Mouse (Mus musculus) CH12.LX (cell line): ENCODE results near the gene Rbm47. TPM values are rescaled to one million over a fixed set of nuclear protein-coding genes. Genes with fewer than 3 reads are reported as not detected.
A peak's percentile ranks its signal among the peaks of the same experiment; 100 is the strongest.

Source experiments
- DNase-seq: peaks from one replicate; pipeline ENCODE4 v3.0.0-alpha.2; 2013; ENCODE audit errors: extremely low read depth
- H3K27ac ChIP-seq: 2 replicates; pipeline ENCODE4 v1.5.1; 2012; ENCODE audit warnings: low read depth, mild to moderate bottlenecking, control low read depth, moderate library complexity; ENCODE audit not compliant: insufficient read depth
- H3K27me3 ChIP-seq: replicated peaks from 2 replicates; pipeline ENCODE3; 2012; ENCODE audit warnings: inconsistent platforms
- H3K36me3 ChIP-seq, 2 experiments: replicated peaks in 1 of 2; 2 replicates each; pipeline versions ENCODE3 to v1.6.1; 2012; ENCODE audit warnings: inconsistent platforms in 1 of 2, low read length in 1 of 2, mild to moderate bottlenecking in 1 of 2, mixed read lengths in 1 of 2, moderate library complexity in 1 of 2; ENCODE audit not compliant: control insufficient read depth in 1 of 2, insufficient read depth in 1 of 2
- H3K4me1 ChIP-seq, 2 experiments: 2 replicates each; pipeline ENCODE4 v1.6.1; 2012; ENCODE audit warnings: inconsistent platforms in 1 of 2, moderate library complexity in 1 of 2; ENCODE audit not compliant: insufficient read depth in 2 of 2, control insufficient read depth in 1 of 2
- H3K4me2 ChIP-seq: 2 replicates; pipeline ENCODE4 v1.6.1; 2012; ENCODE audit warnings: low read depth, mild to moderate bottlenecking, control low read depth; ENCODE audit not compliant: poor library complexity, insufficient read depth, severe bottlenecking
- H3K4me3 ChIP-seq, 3 experiments: fragments of 150-350 bp in 1 of 3; sonication (generic) in 1 of 3; replicated peaks in 1 of 3; 2 replicates each; pipeline versions ENCODE3 to v1.5.1; 2011 to 2012; ENCODE audit warnings: low read depth in 2 of 3, low read length in 2 of 3, mild to moderate bottlenecking in 2 of 3, moderate library complexity in 2 of 3, control low read depth in 1 of 3, improper control_type of control experiment in 1 of 3, inconsistent platforms in 1 of 3, mixed read lengths in 1 of 3; ENCODE audit not compliant: poor library complexity in 1 of 3
- H3K79me2 ChIP-seq: replicated peaks from 2 replicates; pipeline ENCODE4 v1.6.1; 2012; ENCODE audit warnings: mild to moderate bottlenecking, moderate library complexity; ENCODE audit not compliant: control insufficient read depth, poor library complexity, insufficient read depth, severe bottlenecking; ENCODE audit errors: extremely low read depth
- H3K9ac ChIP-seq: 2 replicates; pipeline ENCODE4 v1.6.1; 2012; ENCODE audit warnings: low read depth, mild to moderate bottlenecking, control low read depth, moderate library complexity; ENCODE audit not compliant: insufficient read depth
- H3K9me3 ChIP-seq: replicated peaks from 2 replicates; pipeline ENCODE3; 2012; ENCODE audit warnings: low read length, inconsistent platforms, mixed read lengths
- CHD2 ChIP-seq: IDR thresholded peaks from 2 replicates; pipeline ENCODE4 v1.6.1; 2011; ENCODE audit warnings: low read length, improper control_type of control experiment
- CTCF ChIP-seq, 2 experiments: IDR thresholded peaks in 1 of 2; conservative IDR thresholded peaks in 1 of 2; 2 replicates each; pipeline ENCODE4 v1.5.1; 2011 to 2012; ENCODE audit warnings: low read depth in 2 of 2, low read length in 2 of 2, improper control_type of control experiment in 1 of 2, inconsistent platforms in 1 of 2, mild to moderate bottlenecking in 1 of 2, moderate library complexity in 1 of 2
- ELF1 ChIP-seq: IDR thresholded peaks from 2 replicates; pipeline ENCODE4 v1.6.1; 2014; ENCODE audit warnings: low read depth, mild to moderate bottlenecking, inconsistent platforms, low read length, improper control_type of control experiment
- ETS1 ChIP-seq: conservative IDR thresholded peaks from 2 replicates; pipeline ENCODE4 v1.6.1; 2012; ENCODE audit warnings: low read depth, mild to moderate bottlenecking, inconsistent platforms, low read length, improper control_type of control experiment, moderate library complexity
- IRF4 ChIP-seq: IDR thresholded peaks from 2 replicates; pipeline ENCODE4 v1.6.1; 2014; ENCODE audit warnings: low read depth, mild to moderate bottlenecking, inconsistent platforms, low read length, improper control_type of control experiment
- JUN ChIP-seq: IDR thresholded peaks from 2 replicates; pipeline ENCODE4 v1.6.1; 2011; ENCODE audit warnings: low read depth, mild to moderate bottlenecking, low read length, improper control_type of control experiment, moderate library complexity; ENCODE audit not compliant: insufficient read depth
- JUND ChIP-seq: conservative IDR thresholded peaks from 2 replicates; pipeline ENCODE4 v1.6.1; 2011; ENCODE audit warnings: low read depth, low read length, improper control_type of control experiment
- MAFK ChIP-seq: IDR thresholded peaks from 2 replicates; pipeline ENCODE4 v1.6.1; 2011; ENCODE audit warnings: low read length, improper control_type of control experiment; ENCODE audit not compliant: insufficient replicate concordance
- MAX ChIP-seq: IDR thresholded peaks from 2 replicates; pipeline ENCODE4 v1.6.1; 2011; ENCODE audit warnings: low read length, improper control_type of control experiment
- MEF2A ChIP-seq: IDR thresholded peaks from 2 replicates; pipeline ENCODE4 v1.6.1; 2014; ENCODE audit warnings: low read depth, mild to moderate bottlenecking, inconsistent platforms, low read length, improper control_type of control experiment, borderline replicate concordance
- MYC ChIP-seq: IDR thresholded peaks from 2 replicates; pipeline ENCODE4 v1.6.1; 2011; ENCODE audit warnings: low read depth, mild to moderate bottlenecking, improper control_type of control experiment, low read length
- NELFE ChIP-seq: IDR thresholded peaks from 2 replicates; pipeline ENCODE4 v1.6.1; 2011; ENCODE audit warnings: low read depth, low read length, improper control_type of control experiment
- POLR2A ChIP-seq: IDR thresholded peaks from 2 replicates; pipeline ENCODE4 v1.6.1; 2011; ENCODE audit warnings: low read depth, mild to moderate bottlenecking, improper control_type of control experiment, low read length
- POLR2AphosphoS2 ChIP-seq: IDR thresholded peaks from 2 replicates; pipeline ENCODE4 v1.6.1; 2011; ENCODE audit warnings: low read depth, low read length, improper control_type of control experiment
- RAD21 ChIP-seq: IDR thresholded peaks from 2 replicates; pipeline ENCODE4 v1.6.1; 2011; ENCODE audit warnings: low read depth, mild to moderate bottlenecking, low read length, improper control_type of control experiment, moderate library complexity
- RCOR1 ChIP-seq: conservative IDR thresholded peaks from 2 replicates; pipeline ENCODE4 v1.6.1; 2012; ENCODE audit warnings: low read depth, mild to moderate bottlenecking, inconsistent platforms, low read length, improper control_type of control experiment
- SIN3A ChIP-seq: IDR thresholded peaks from 2 replicates; pipeline ENCODE4 v1.6.1; 2012; ENCODE audit warnings: low read length, improper control_type of control experiment, inconsistent platforms
- TBP ChIP-seq: conservative IDR thresholded peaks from 2 replicates; pipeline ENCODE4 v1.6.1; 2011; ENCODE audit warnings: low read depth, low read length, improper control_type of control experiment
- USF2 ChIP-seq: conservative IDR thresholded peaks from 2 replicates; pipeline ENCODE4 v1.6.1; 2011; ENCODE audit warnings: low read depth, low read length, improper control_type of control experiment
- dilution Hi-C: fragments of 300-500 bp; cut with MboI; formaldehyde crosslinking; loops from 2 replicates; pipeline ENCODE4 v1.14.3; 2020; ENCODE audit warnings: low sequenced_read_pairs; ENCODE audit not compliant: extremely low pct_unique_long_range_greater_than_20kb, extremely low pct_ligation_motif_present
- in situ Hi-C: fragments of 300-500 bp; cut with MboI; formaldehyde crosslinking; loops from 3 replicates; pipeline ENCODE4 v1.14.3; 2019; ENCODE audit warnings: low sequenced_read_pairs, low pct_ligation_motif_present, low pct_unique_long_range_greater_than_20kb, mixed read lengths
- polyA plus RNA-seq: library from polyadenylated mRNA; unstranded; fragments of >175 nt; gene quantifications from 2 replicates; pipeline ENCODE4 v1.2.1, GENCODE M21; 2012; ENCODE audit warnings: low read depth; ENCODE audit not compliant: insufficient read length
- total RNA-seq, 2 experiments: library from RNA; depleted of rRNA; stranded (reverse); fragments of 300-350 nt in 1 of 2; fragments of >200 nt in 1 of 2; gene quantifications; 2 replicates each; pipeline ENCODE4 v1.2.3; 2012 to 2014

The Rbm47 gene
- total and polyA plus RNA-seq, 3 experiments = 0.08 to 9.2 (median 1.1) TPM

- Histone ChIP-seq H3K27ac (no peak overlapping the region), H3K36me3 (peaks cover 0 to 2% of the 10 kb centered on the region in 2 experiments)
- in situ Hi-C loops = no loop called here
Observed at GRCm38 (mm10) chr5:66124089-66124400, 48.9 kb downstream of the Rbm47 start.

GRCm38 (mm10) chr5:66123295-66124088 is 49.4 kb downstream of the Rbm47 start:
- no peak overlapping the region for H3K4me2 ChIP-seq
- dilution Hi-C loops = no loop called here

More at GRCm38 (mm10) chr5:66124089-66124400, 48.9 kb downstream of the Rbm47 start:
- H3K9ac ChIP-seq = no peak overlapping the region
- dilution Hi-C loops = no loop called here
- no peaks in the 10 kb centered on the region; the same call in 1 of the 2 replicates for H3K79me2 ChIP-seq
- no peak overlapping the region for H3K4me2 ChIP-seq
- no peak overlapping the region for H3K4me3 ChIP-seq
- DNase-seq = no peak
- H3K27me3 ChIP-seq = no peaks in the 10 kb centered on the region
- peaks cover 17 to 31% of the 10 kb centered on the region in 2 experiments for H3K4me1 ChIP-seq
- no peaks in the 10 kb centered on the region for H3K9me3 ChIP-seq
- no peak for TF ChIP-seq JUND
- TF ChIP-seq RCOR1 = no peak
- no peak for TF ChIP-seq POLR2AphosphoS2
- no peak for TF ChIP-seq RAD21
- no peak for TF ChIP-seq MAX
- no peak for TF ChIP-seq NELFE
- no peak for TF ChIP-seq POLR2A
- TF ChIP-seq CHD2 = no peak
- no peak for TF ChIP-seq ELF1

GRCm38 (mm10) chr5:66121255-66121654 is 51.7 kb downstream of the Rbm47 start:
- no peaks in the 10 kb centered on the region for H3K9me3 ChIP-seq
- DNase-seq = peak; percentile 46
- no peaks in the 10 kb centered on the region for H3K27me3 ChIP-seq
- in situ Hi-C loops = no loop called here
- H3K36me3 ChIP-seq = peaks cover 0 to 2% of the 10 kb centered on the region in 2 experiments
- H3K4me3 ChIP-seq = no peak overlapping the region
- no peak overlapping the region for H3K27ac ChIP-seq
- TF ChIP-seq ETS1 = peak; percentile 38
- TF ChIP-seq JUND = no peak
- no peak for TF ChIP-seq USF2
- 0 out of 2 replicates have a peak, but pooled peaks have one; percentile 38 for TF ChIP-seq IRF4
- 0 out of 2 replicates have a peak, but pooled peaks have one; percentile 19 for TF ChIP-seq ELF1
- 0 out of 2 replicates have a peak, but pooled peaks have one; percentile 35 for TF ChIP-seq MAFK
- TF ChIP-seq MEF2A = peak; percentile 10; the same call in 1 of the 2 replicates
- no peak for TF ChIP-seq MYC
- no peak overlapping the region for H3K4me2 ChIP-seq
- H3K9ac ChIP-seq = no peak overlapping the region
- dilution Hi-C loops = no loop called here
- no peaks in the 10 kb centered on the region for H3K79me2 ChIP-seq
- H3K4me1 ChIP-seq = peaks cover 15 to 21% of the 10 kb centered on the region in 2 experiments

More at GRCm38 (mm10) chr5:66123295-66124088, 49.4 kb downstream of the Rbm47 start:
- no peak for DNase-seq
- in situ Hi-C loops = no loop called here
- Histone ChIP-seq H3K9ac (no peak overlapping the region), H3K27me3 (no peaks in the 10 kb centered on the region), H3K4me1 (peaks cover 17 to 26% of the 10 kb centered on the region in 2 experiments), H3K36me3 (peaks cover 0 to 2% of the 10 kb centered on the region in 2 experiments), H3K79me2 (no peaks in the 10 kb centered on the region), H3K27ac (no peak overlapping the region), H3K9me3 (no peaks in the 10 kb centered on the region), H3K4me3 (no peak overlapping the region)
- TF ChIP-seq MYC (no peak), SIN3A (no peak), TBP (no peak), CTCF (conservative IDR thresholded peaks at IDR 0.05 in 1 of 2, IDR thresholded peaks at IDR 0.05 in 1 of 2; ENCODE audit: low read depth in 2 of 2, low read length in 2 of 2) (no peak), JUN (no peak)
